Mouse (Mus musculus) midbrain, postnatal 0 days (tissue): ENCODE data around the gene Slc25a39. TPM values are rescaled to one million over a fixed set of nuclear protein-coding genes. Genes with fewer than 3 reads are reported as not detected.
"Not testable (repeated sequence)": the region's sequence is repeated elsewhere in the genome, so short reads cannot be mapped to it uniquely, and the experiment has no call there.

Experiments
- ATAC-seq: fragments of 200-750 bp; cut with Nextera tagmentation; 2 replicates; pipeline ENCODE4 v1.8.0; 2017; ENCODE audit warnings: moderate number of reproducible peaks, mild to moderate bottlenecking, moderate TSS enrichment, moderate library complexity; ENCODE audit not compliant: low FRiP score
- DNase-seq: peaks from one replicate; pipeline ENCODE4 v3.0.0-alpha.2; 2015; ENCODE audit warnings: low spot score
- H3K27ac ChIP-seq: fragments of 300-500 bp; sonication (generic); 2 replicates; pipeline ENCODE4 v1.5.1; 2014; ENCODE audit warnings: low read depth, mild to moderate bottlenecking, low read length, mixed read lengths
- H3K27me3 ChIP-seq: fragments of 300-500 bp; sonication (generic); 2 replicates; pipeline ENCODE4 v1.6.1; 2014; ENCODE audit warnings: low read length, control low read depth, mixed read lengths; ENCODE audit not compliant: insufficient read depth
- H3K36me3 ChIP-seq: fragments of 300-500 bp; sonication (generic); 2 replicates; pipeline ENCODE4 v1.6.1; 2014; ENCODE audit warnings: low read length, control low read depth, mixed read lengths; ENCODE audit not compliant: insufficient read depth
- H3K4me1 ChIP-seq: fragments of 300-500 bp; sonication (generic); 2 replicates; pipeline ENCODE4 v1.6.1; 2014; ENCODE audit warnings: mild to moderate bottlenecking, control low read depth, antibody characterized with exemption, low read length, mixed read lengths; ENCODE audit not compliant: insufficient read depth
- H3K4me2 ChIP-seq: fragments of 300-500 bp; sonication (generic); 2 replicates; pipeline ENCODE4 v1.6.1; 2014; ENCODE audit warnings: low read depth, mild to moderate bottlenecking, low read length, mixed read lengths; ENCODE audit not compliant: poor library complexity, severe bottlenecking
- H3K4me3 ChIP-seq: fragments of 300-500 bp; sonication (generic); 2 replicates; pipeline ENCODE4 v1.5.1; 2014; ENCODE audit warnings: low read depth, mild to moderate bottlenecking, low read length, moderate library complexity
- H3K9ac ChIP-seq: fragments of 300-500 bp; sonication (generic); replicated peaks from 2 replicates; pipeline ENCODE4 v1.6.1; 2014; ENCODE audit warnings: mild to moderate bottlenecking, low read length, moderate library complexity, mixed read lengths; ENCODE audit not compliant: poor library complexity, severe bottlenecking
- H3K9me3 ChIP-seq: fragments of 300-500 bp; sonication (generic); 2 replicates; pipeline ENCODE4 v1.6.1; 2016; ENCODE audit warnings: low read length, control low read depth
- CTCF ChIP-seq: IDR thresholded peaks from 2 replicates; pipeline ENCODE4 v1.5.1; 2016; ENCODE audit warnings: antibody characterized with exemption, mild to moderate bottlenecking
- WGBS: fragments of 180-500 bp; shearing (Covaris S2); extraction: QIAGEN DNeasy Blood & Tissue Kit; methylation state at CpG from one replicate; pipeline ENCODE4 v1.1.7; 2014; 5-methylcytosine and 5-hydroxymethylcytosine counted together
- polyA plus RNA-seq: library from polyadenylated mRNA; unstranded; fragments of >200 nt; fragmentation: Nextera tagmentation; extraction: Ambion mirVana; gene quantifications from 2 replicates; pipeline ENCODE4 v1.2.1, GENCODE M21; 2015
- total RNA-seq: library from RNA; depleted of rRNA; stranded (reverse); fragments of >200 nt; gene quantifications from 2 replicates; pipeline ENCODE4 v1.2.3, GENCODE M21; 2014

Gene Slc25a39
- total and polyA plus RNA-seq, 2 experiments from 2014 or later = 132 to 176 TPM

DNA sequence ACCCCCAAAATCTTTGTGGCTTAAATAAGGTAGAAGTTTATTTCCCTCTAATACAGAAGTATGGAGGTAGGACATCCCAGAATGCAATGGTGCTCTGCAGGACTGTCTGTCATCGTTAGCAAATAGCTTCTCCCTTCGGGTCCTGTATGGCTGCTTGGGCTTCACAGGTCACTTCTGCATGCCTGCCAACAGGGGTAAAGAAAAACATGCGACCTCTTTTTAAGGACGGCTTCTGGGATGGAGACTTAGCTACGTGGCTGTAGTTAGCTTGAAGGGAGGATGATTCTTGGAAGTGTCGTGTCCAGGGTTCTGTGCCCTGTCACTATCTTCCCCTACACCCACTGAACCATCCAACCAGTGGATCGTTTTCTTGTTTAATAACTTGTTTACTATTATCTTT is 37.5 kb downstream of the Slc25a39 start:
- WGBS = 56% methylated on average over 7 of the region's 7 CpGs

DNA sequence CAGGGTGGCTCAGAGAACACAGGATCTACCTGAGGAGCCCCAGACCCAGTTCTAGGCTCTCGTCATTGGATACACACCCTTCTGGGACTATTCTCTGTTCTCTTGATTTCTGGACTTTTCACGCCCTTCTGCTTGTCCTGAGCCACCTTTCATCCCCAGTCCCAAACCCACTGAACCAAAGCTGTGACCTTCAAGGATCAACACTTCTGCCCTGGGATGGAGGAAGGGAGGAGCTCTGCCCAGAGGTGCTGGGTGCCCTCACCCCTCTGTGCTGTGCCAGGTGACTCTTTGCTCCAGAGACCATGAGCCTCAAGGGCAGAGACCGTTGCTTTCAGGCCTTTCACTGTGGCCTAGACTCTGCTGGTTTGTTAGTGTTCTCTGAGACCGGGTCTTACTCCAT is 38.5 kb downstream of the Slc25a39 start:
- no peaks in the 10 kb centered on the region for H3K27me3 ChIP-seq
- WGBS = 61% methylated on average over 4 of the region's 4 CpGs
- H3K9me3 ChIP-seq = no peaks in the 10 kb centered on the region
- ATAC-seq (no peak), DNase-seq (no peak)
- no peak overlapping the region for H3K4me2 ChIP-seq
- no peak overlapping the region for H3K9ac ChIP-seq
- TF ChIP-seq CTCF = no peak
- H3K4me1 ChIP-seq = no peaks in the 10 kb centered on the region
- no peak overlapping the region for H3K27ac ChIP-seq
- no peak overlapping the region for H3K4me3 ChIP-seq
- no peaks in the 10 kb centered on the region for H3K36me3 ChIP-seq

More for the DNA sequence above, 37.5 kb downstream of the Slc25a39 start:
- Histone ChIP-seq H3K36me3 (no peaks in the 10 kb centered on the region), H3K4me1 (no peaks in the 10 kb centered on the region), H3K4me3 (no peak overlapping the region), H3K9me3 (no peaks in the 10 kb centered on the region), H3K27ac (no peak overlapping the region), H3K9ac (no peak overlapping the region), H3K27me3 (no peaks in the 10 kb centered on the region), H3K4me2 (no peak overlapping the region)
- ATAC-seq (no peak), DNase-seq (no peak)
- no peak for TF ChIP-seq CTCF

DNA sequence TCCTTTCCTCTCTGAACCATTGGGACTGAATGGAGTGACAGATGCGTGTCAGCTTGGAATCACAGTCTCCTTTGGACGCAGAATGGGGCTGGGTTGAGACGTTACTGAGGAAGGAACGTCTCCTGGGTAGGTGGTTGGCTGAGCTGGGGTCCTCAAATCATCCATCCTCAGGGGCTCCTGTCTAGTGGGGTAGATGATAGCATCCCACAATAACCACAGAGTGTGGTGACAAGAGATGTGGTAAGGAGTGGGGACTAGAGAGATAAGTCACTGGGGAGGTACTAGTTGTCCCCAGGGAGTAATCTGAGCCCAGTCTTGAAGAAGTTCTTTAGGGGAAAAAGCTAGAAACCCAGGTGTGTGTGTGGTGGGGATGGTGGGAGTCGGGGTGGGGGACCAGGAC is 39.4 kb downstream of the Slc25a39 start:
- H3K9ac ChIP-seq = no peak overlapping the region
- no peak overlapping the region for H3K4me2 ChIP-seq
- TF ChIP-seq CTCF = no peak
- no peak overlapping the region for H3K27ac ChIP-seq
- H3K4me3 ChIP-seq = no peak overlapping the region
- H3K27me3 ChIP-seq = no peaks in the 10 kb centered on the region
- no peak for DNase-seq
- no peak for ATAC-seq
- no peaks in the 10 kb centered on the region for H3K36me3 ChIP-seq
- no peaks in the 10 kb centered on the region for H3K4me1 ChIP-seq
- WGBS = 79% methylated on average over 5 of the region's 5 CpGs
- H3K9me3 ChIP-seq = no peaks in the 10 kb centered on the region

DNA sequence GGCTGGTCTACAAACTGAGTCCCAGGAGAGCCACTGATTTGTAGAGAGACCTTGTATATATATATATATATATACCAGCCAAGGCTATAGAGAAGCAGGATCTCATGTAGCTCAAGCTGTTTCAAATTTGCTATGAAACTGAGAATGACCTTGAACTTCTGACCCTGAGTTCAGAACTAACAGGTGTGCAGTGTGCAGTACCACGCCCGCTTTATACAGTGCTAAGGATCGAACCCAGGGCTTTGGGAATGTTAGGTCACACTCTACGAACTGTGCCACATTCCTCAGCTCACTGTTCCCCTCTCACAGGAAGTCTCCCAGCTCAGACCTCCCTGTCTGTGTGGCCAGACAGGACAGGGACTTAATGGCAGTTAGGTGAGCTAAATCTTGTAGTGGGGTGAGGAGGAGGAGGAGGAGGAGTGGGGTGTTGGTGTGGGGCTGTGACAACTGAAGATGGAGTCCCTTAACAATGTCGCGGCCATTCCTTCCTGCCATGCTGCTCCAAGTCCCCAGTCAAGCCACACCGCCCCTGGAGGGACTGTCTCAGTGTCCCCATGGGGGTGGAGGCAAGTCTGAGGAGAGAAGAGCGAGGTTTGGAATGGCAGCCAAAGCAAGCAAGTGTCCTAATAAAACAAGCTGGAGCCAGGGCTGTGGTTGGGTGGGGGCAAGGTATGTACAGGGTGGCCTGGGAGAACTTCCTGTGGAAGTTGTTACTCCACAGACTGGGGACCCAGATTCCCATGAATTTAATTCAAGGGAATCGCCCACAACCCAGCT is 40.1 kb downstream of the Slc25a39 start:
- WGBS = 80% methylated on average over 9 of the region's 9 CpGs
- no peak overlapping the region for H3K27ac ChIP-seq

DNA sequence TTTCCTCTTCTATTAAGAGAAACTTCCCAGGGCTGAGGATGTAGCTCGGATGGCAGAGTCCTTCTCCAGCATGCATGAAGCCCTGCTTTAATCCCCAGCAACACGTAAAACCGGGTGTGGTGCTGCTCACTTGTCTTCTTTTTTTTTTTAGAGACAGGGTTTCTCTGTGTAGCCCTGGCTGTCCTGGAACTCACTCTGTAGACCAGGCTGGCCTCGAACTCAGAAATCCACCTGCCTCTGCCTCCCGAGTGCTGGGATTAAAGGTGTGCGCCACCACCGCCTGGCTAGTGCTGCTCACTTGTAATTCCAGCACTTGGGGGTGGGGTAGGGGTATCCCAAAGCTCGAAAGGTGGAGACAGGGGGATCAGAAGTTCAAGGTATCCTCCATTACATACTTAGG is 41.6 kb downstream of the Slc25a39 start, which contains the start of gene Slc4a1:
Gene Slc4a1, minus strand, starts transcription at position 101 of the 400 bp plus-strand sequence.
- DNase-seq, ATAC-seq, H3K27ac ChIP-seq, H3K4me3 ChIP-seq, H3K9me3 ChIP-seq, H3K4me1 ChIP-seq, H3K36me3 ChIP-seq, H3K4me2 ChIP-seq, H3K27me3 ChIP-seq, H3K9ac ChIP-seq: not testable (repeated sequence)
- 84% methylated on average over 7 of the region's 8 CpGs for WGBS

More for the DNA sequence above, 40.1 kb downstream of the Slc25a39 start:
- Histone ChIP-seq H3K4me3 (no peak overlapping the region), H3K27me3 (no peaks in the 10 kb centered on the region), H3K4me2 (no peak overlapping the region), H3K9me3 (no peaks in the 10 kb centered on the region), H3K4me1 (no peaks in the 10 kb centered on the region), H3K9ac (no peak overlapping the region), H3K36me3 (no peaks in the 10 kb centered on the region)
- DNase-seq = no peak
- no peak for ATAC-seq
- TF ChIP-seq CTCF = no peak

DNA sequence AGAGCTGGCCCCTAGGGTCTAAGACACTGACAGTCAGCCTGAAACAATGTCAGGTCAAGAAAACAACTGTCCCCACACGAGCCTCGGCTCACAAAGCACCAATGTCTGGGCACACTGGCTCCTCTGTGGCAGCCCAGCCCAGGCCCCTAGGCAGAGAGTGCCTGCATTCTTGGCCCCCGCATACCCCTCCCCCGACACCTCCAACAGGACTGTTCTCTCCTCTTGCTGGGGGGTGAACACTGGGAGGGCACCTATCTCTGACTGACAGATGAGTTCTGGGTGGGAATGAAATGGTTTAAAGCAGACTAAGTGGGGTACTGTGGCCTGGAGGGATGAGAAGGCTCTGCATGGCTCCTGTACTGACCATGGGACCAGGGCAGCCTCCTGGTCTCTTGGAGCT is 42.0 kb downstream of the Slc25a39 start:
- WGBS = 72% methylated on average over 4 of the region's 4 CpGs

More for the DNA sequence above, 42.0 kb downstream of the Slc25a39 start:
- Histone ChIP-seq H3K9me3 (no peaks in the 10 kb centered on the region), H3K4me1 (no peaks in the 10 kb centered on the region), H3K27me3 (no peaks in the 10 kb centered on the region), H3K4me2 (no peak overlapping the region), H3K9ac (no peak overlapping the region), H3K36me3 (no peaks in the 10 kb centered on the region), H3K4me3 (no peak overlapping the region), H3K27ac (no peak overlapping the region)
- TF ChIP-seq CTCF = no peak
- no peak for DNase-seq
- ATAC-seq = no peak
